Mouse (Mus musculus) spleen, adult 2 months (tissue): ENCODE data around the gene Dqx1. TPM values are rescaled to one million over a fixed set of nuclear protein-coding genes. Genes with fewer than 3 reads are reported as not detected.
A peak's percentile ranks its signal among the peaks of the same experiment; 100 is the strongest.

Experiments used
- DNase-seq, 2 experiments: peaks; one replicate each; pipeline versions ENCODE4 v3.0.0 to v3.0.0-alpha.2; 2012 to 2021; ENCODE audit warnings: low spot score in 2 of 2, low read depth in 1 of 2
- H3K27ac ChIP-seq: fragments of 200-500 bp; 2 replicates; pipeline ENCODE4 v1.5.1; 2012; ENCODE audit warnings: low read length, inconsistent platforms; ENCODE audit not compliant: insufficient read depth
- H3K27me3 ChIP-seq: fragments of 200-500 bp; 2 replicates; pipeline ENCODE4 v1.6.1; 2012; ENCODE audit warnings: mild to moderate bottlenecking, moderate library complexity, low read length, inconsistent platforms; ENCODE audit not compliant: control insufficient read depth, insufficient read depth
- H3K36me3 ChIP-seq: fragments of 200-500 bp; 2 replicates; pipeline ENCODE4 v1.6.1; 2012; ENCODE audit warnings: mild to moderate bottlenecking, low read length, inconsistent platforms; ENCODE audit not compliant: control insufficient read depth, insufficient read depth
- H3K4me1 ChIP-seq: fragments of 200-500 bp; 2 replicates; pipeline ENCODE4 v1.6.1; 2011; ENCODE audit warnings: inconsistent platforms; ENCODE audit not compliant: control insufficient read depth, insufficient read depth, insufficient read length
- H3K4me3 ChIP-seq: fragments of 200-500 bp; 2 replicates; pipeline ENCODE4 v1.5.1; 2011; ENCODE audit warnings: mild to moderate bottlenecking, inconsistent platforms; ENCODE audit not compliant: insufficient read depth, insufficient read length; ENCODE audit errors: extremely low read depth
- CTCF ChIP-seq: fragments of 200-500 bp; IDR thresholded peaks from 2 replicates; pipeline ENCODE4 v1.5.1; 2011; ENCODE audit warnings: mild to moderate bottlenecking, inconsistent platforms; ENCODE audit not compliant: insufficient read depth, insufficient read length, insufficient replicate concordance; ENCODE audit errors: extremely low read depth
- POLR2A ChIP-seq: fragments of 200-500 bp; IDR thresholded peaks from 2 replicates; pipeline ENCODE4 v1.6.1; 2011; ENCODE audit warnings: low read depth, low read length, inconsistent platforms
- WGBS: fragments of 180-500 bp; shearing (Covaris S2); methylation state at CpG from one replicate; pipeline ENCODE4 v1.1.7; 2018; 5-methylcytosine and 5-hydroxymethylcytosine counted together
- polyA plus RNA-seq: library from polyadenylated mRNA; depleted of rRNA; stranded (reverse); fragments of >200 nt; gene quantifications from 2 replicates; pipeline ENCODE4 v1.2.3, GENCODE M21; 2012

Dqx1 gene
- polyA plus RNA-seq, 1 experiment = 2.7 TPM

DNA sequence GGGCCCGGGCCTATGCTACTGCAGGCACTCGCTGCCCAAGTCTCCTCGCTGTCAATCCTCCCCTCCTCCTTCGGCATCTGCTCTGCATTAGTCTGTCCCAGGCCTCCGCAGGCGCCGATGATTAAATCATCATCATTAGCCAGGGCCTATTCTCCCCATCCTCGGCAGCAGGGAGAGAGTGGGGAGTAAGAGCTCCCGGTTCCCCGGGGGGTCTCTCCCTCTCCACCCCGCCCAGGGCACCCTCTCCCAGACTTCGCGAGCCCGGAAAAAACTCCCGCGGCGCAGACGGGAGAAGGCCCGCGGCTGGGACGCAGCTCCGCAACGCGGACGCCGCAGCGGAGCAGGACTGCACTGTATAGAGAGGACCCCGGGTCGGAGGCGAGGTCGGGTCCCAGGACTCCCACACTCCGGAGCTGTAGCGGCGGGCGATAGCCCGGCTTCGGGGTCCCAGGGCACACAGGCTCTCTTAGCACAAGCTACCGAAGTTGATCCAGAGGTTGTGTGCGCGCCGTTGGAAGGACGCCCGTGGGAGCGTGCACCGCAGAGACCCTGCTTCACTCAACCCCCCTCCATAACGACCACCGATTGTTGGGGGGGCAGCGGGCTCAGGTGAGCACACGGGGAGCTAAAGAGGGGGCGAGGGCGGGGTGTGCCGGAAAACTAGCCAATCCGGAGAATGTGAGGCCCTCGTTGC is 20.1 kb downstream of the Dqx1 start, which contains the start of gene Pcgf1:
Gene Pcgf1, plus strand, starts transcription at position 240 of the 694 bp plus-strand sequence.
- H3K4me1 ChIP-seq = peaks cover 3% of the 10 kb centered on the region; the same call in 1 of the 2 replicates
- TF ChIP-seq POLR2A (no peak), CTCF (no peak)
- WGBS = under 1% methylated on average over 54 of the region's 54 CpGs
- H3K36me3 ChIP-seq = peaks cover 1% of the 10 kb centered on the region
- peak within 1 kb of the TSS; percentile 91 for H3K4me3 ChIP-seq
- peak within 1 kb of the TSS; percentile 94 for H3K27ac ChIP-seq
- H3K27me3 ChIP-seq = peaks cover 1% of the 10 kb centered on the region; the same call in 1 of the 2 replicates
- DNase-seq = no peak

DNA sequence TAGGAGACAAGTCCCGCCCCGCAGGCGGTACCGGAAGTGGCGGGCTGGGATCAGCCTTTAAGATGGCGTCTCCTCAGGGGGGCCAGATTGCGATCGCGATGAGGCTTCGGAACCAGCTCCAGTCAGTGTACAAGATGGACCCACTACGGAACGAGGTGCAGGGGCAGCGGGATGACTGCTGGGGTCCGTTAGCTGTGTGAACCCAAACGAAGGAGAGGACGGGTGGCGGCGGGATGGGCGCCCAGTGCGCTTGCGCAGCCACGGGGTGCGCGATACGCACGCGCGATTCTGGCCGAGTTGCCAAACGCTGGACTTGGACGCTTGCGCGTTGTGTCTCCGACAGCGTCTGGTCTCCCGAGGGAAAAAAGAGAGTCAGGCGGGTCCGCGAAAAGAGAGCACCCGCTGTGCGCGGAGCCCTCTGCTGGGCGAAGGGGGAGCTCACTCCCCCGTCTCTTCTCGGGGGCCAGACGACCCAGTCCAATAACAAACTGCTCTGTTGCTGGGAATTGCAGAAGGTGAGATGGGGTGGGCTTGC is 20.7 kb downstream of the Dqx1 start:
- WGBS = under 1% methylated on average over 46 of the region's 46 CpGs
- DNase-seq = peak; percentile 96 to 99
- Histone ChIP-seq H3K27ac (peak overlapping the region; percentile 94), H3K36me3 (peaks cover 1% of the 10 kb centered on the region), H3K27me3 (0 out of 2 replicates have a peak, but pooled peaks cover 1% of the 10 kb centered on the region), H3K4me1 (peaks cover 3% of the 10 kb centered on the region; the same call in 1 of the 2 replicates), H3K4me3 (peak overlapping the region; percentile 91)
- TF ChIP-seq POLR2A (0 out of 2 replicates have a peak, but pooled peaks have one; percentile 3), CTCF (peak; percentile 67)

DNA sequence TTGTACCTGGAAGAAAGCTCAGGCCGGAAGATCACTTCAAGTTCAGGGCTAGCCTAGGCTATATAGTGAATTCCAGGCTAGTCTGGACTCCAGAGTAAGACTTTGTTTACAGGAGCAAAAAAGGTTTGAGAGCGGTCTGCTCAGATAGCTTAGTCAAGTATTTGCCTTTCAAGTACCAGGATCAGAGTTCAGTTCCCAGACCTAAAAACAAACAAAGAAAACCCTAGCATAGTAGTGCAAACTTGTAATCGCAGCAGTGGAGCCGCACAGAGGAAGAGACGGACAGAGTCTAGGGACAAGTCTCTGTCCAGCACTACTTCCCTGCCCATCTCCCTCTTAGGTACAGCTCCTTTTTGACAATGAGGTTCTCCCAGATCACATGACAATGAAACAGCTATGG is 22.6 kb downstream of the Dqx1 start:
- no peak for DNase-seq
- H3K27ac ChIP-seq = no peak overlapping the region
- H3K4me1 ChIP-seq = peaks cover 3% of the 10 kb centered on the region; the same call in 1 of the 2 replicates
- H3K4me3 ChIP-seq = no peak overlapping the region
- TF ChIP-seq POLR2A (no peak), CTCF (no peak)
- H3K36me3 ChIP-seq = peaks cover 1% of the 10 kb centered on the region
- H3K27me3 ChIP-seq = 0 out of 2 replicates have a peak, but pooled peaks cover 1% of the 10 kb centered on the region
- WGBS = 96% methylated on average over 5 of the region's 5 CpGs

DNA sequence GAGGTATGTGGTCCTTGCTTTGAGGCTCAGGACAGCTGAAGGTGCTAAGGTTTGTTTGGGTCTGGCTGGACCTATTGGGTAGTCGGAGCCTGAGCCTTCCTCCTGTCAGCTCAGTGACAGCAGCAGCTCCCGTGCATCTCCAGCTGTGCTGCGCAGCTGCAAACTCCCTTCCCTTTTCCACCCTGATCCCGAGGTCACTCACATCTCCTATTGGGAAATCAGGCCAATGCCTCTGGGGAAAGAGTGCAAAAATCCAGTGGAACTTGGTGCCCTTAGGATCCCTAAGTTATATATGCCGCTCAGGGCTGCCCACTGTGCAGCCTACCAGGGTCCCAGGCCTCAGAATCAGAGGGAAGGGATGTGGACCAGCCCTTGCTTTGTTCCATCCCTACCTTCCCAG is 25.9 kb downstream of the Dqx1 start:
- 80% methylated on average over 5 of the region's 5 CpGs for WGBS
- no peak for DNase-seq
- H3K4me3 ChIP-seq = no peak overlapping the region
- peaks cover 1% of the 10 kb centered on the region for H3K36me3 ChIP-seq
- TF ChIP-seq POLR2A (no peak), CTCF (no peak)
- H3K27me3 ChIP-seq = peaks cover 9% of the 10 kb centered on the region
- no peak overlapping the region for H3K27ac ChIP-seq
- H3K4me1 ChIP-seq = peaks cover 6% of the 10 kb centered on the region; the same call in 1 of the 2 replicates

DNA sequence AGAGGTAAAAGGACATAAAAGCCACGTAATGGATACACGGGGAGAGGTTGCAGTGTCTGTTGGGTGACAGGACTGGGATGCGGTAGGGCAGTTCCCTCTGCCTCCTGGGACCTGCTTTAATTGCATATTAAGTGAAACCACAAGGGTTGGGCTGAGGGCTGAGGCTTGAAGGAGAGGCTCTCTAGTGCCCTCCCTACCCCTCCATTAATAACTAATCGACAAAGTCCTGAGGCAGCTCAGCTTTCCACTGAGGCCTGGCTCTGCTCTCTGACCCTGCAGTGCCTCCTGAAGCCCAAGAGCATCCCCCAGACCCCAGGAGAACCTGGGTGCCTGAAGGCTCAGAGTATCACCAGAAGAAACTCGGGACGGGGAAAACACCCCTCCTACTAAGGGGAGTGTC is 26.8 kb downstream of the Dqx1 start:
- Histone ChIP-seq H3K4me1 (0 out of 2 replicates have a peak, but pooled peaks cover 3% of the 10 kb centered on the region), H3K36me3 (peaks cover 1% of the 10 kb centered on the region), H3K27ac (no peak overlapping the region), H3K27me3 (peaks cover 12% of the 10 kb centered on the region), H3K4me3 (no peak overlapping the region)
- 49% methylated on average over 6 of the region's 6 CpGs for WGBS
- no peak for DNase-seq
- TF ChIP-seq POLR2A (no peak), CTCF (no peak)

DNA sequence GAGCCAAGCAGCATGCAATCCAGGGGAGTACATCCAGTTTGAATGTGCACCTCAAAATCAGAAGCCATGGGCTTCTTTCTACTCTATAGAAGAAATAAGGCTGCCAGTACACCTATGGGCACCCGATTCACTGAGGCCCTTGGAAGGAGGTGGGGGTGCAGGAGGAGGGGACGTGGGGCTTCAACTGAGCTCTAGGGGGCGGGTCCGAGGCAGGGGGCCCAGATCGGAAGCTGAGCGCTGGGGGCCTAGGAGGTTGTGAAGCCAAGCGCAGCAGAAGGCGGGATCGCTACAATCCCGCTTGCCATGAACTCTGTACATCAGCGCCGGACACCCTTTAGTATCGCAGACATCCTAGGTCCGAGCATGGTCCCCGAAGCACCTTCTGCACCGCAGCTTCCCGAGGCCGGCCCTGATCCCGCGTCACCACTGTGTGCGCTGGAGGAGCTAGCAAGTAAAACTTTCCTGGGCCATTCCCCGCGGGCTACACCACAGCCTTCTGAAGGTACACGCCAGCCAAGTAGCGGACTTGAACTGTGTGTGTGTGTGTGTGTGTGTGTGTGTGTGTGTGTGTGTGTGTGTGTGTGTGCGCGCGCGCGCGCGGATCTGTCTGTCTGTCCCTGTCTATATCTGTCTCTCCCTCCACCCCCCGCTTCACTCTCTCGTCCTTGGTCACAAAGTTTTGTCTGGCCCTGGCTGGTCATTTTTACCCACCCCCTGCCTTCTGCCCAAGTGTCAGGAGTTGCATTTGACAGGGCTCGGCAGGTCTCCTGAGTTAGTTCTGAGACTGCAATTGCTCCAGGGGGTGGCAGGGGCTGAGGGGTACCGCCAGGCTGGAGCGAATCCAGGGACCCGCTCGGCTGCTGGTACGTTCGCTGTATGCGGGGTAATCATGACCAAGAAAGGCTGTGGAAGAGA is 28.7 kb downstream of the Dqx1 start, which contains the start of gene Lbx2:
Gene Lbx2, plus strand, starts transcription at position 247 of the 915 bp plus-strand sequence.
- Histone ChIP-seq H3K36me3 (no peaks in the 10 kb centered on the region; the same call in 1 of the 2 replicates), H3K27ac (peak within 1 kb of the TSS; percentile 31; the same call in 1 of the 2 replicates), H3K4me1 (0 out of 2 replicates have a peak, but pooled peaks cover 3% of the 10 kb centered on the region), H3K4me3 (peak within 1 kb of the TSS; percentile 21; the same call in 1 of the 2 replicates), H3K27me3 (peaks cover 12% of the 10 kb centered on the region)
- no peak for TF ChIP-seq CTCF
- no peak for TF ChIP-seq POLR2A
- no peak for DNase-seq
- WGBS = 5% methylated on average over 40 of the region's 42 CpGs
